Mouse (Mus musculus): ENCODE data around the gene Wipi1. TPM values are rescaled to one million over a fixed set of nuclear protein-coding genes. Genes with fewer than 3 reads are reported as not detected.

Gene Wipi1
- polyA plus RNA-seq, 1 experiment from 2014 or later = 42.0 TPM

DNA sequence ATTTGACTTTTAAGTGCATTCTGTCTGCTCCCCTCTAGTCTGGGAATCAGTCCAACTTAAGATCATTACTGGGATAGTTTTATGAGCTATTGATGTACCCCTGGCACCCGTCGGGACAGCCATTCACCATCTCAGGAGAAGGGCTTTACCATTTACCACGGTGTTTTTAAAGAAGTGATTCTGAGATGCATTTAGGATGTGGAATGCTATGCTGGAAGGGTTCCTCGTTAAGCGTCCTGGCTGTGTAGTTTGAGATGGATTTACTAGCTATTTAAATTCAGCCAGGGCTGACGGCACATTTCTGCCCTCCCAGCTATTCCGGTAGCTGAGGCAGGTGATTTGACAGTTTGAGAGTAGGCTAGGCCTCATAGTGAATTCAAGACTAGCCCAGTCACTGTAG lies 67.3 kb downstream of the Wipi1 start:
- H3K9me3 ChIP-seq (replicated peaks; ENCODE audit: low read length) = no peaks in the 10 kb centered on the region
- H3K9ac ChIP-seq (ENCODE audit: low read depth, low read length) = no peak overlapping the region
- H3K27ac ChIP-seq = no peak overlapping the region; the same call in 1 of the 2 replicates
- ATAC-seq (replicated peaks; ENCODE audit: low FRiP score, low read depth) (no peak), DNase-seq (ENCODE audit: low spot score) (no peak)
- no peaks in the 10 kb centered on the region for H3K36me3 ChIP-seq (ENCODE audit: insufficient read depth, low read length)
- no peak overlapping the region for H3K4me3 ChIP-seq (replicated peaks; ENCODE audit: low read depth, low read length)
- no peaks in the 10 kb centered on the region for H3K27me3 ChIP-seq (ENCODE audit: insufficient read depth, low read length)
- no peak for TF ChIP-seq CTCF (IDR thresholded peaks at IDR 0.05; ENCODE audit: low read depth)
- H3K4me1 ChIP-seq (replicated peaks; ENCODE audit: insufficient read depth, low read length) = peaks cover 9% of the 10 kb centered on the region
- H3K4me2 ChIP-seq (ENCODE audit: low read length) = no peak overlapping the region
- WGBS = 36% methylated on average over 7 of the region's 7 CpGs

GRCm38 (mm10) chr11:109543466-109543865 lies 68.3 kb downstream of the Wipi1 start:
- DNase-seq (ENCODE audit: low spot score) (no peak), ATAC-seq (replicated peaks; ENCODE audit: low FRiP score, low read depth) (no peak)
- no peaks in the 10 kb centered on the region for H3K9me3 ChIP-seq (replicated peaks; ENCODE audit: low read length)
- H3K4me3 ChIP-seq (replicated peaks; ENCODE audit: low read depth, low read length) = no peak overlapping the region
- WGBS = 71% methylated on average over 9 of the region's 9 CpGs
- no peak overlapping the region for H3K9ac ChIP-seq (ENCODE audit: low read depth, low read length)
- no peak overlapping the region for H3K4me2 ChIP-seq (ENCODE audit: low read length)
- no peaks in the 10 kb centered on the region for H3K36me3 ChIP-seq (ENCODE audit: insufficient read depth, low read length)
- no peak overlapping the region for H3K27ac ChIP-seq
- TF ChIP-seq CTCF (IDR thresholded peaks at IDR 0.05; ENCODE audit: low read depth) = no peak
- H3K27me3 ChIP-seq (ENCODE audit: insufficient read depth, low read length) = no peaks in the 10 kb centered on the region
- H3K4me1 ChIP-seq (replicated peaks; ENCODE audit: insufficient read depth, low read length) = peaks cover 9% of the 10 kb centered on the region

GRCm38 (mm10) chr11:109539290-109539689 lies 72.5 kb downstream of the Wipi1 start:
- ATAC-seq (replicated peaks; ENCODE audit: low FRiP score, low read depth) (no peak), DNase-seq (ENCODE audit: low spot score) (no peak)
- Histone ChIP-seq H3K4me1 (replicated peaks; ENCODE audit: insufficient read depth, low read length) (no peaks in the 10 kb centered on the region), H3K4me3 (replicated peaks; ENCODE audit: low read depth, low read length) (no peak overlapping the region), H3K4me2 (ENCODE audit: low read length) (no peak overlapping the region), H3K36me3 (ENCODE audit: insufficient read depth, low read length) (no peaks in the 10 kb centered on the region), H3K9me3 (replicated peaks; ENCODE audit: low read length) (no peaks in the 10 kb centered on the region), H3K27ac (no peak overlapping the region), H3K9ac (ENCODE audit: low read depth, low read length) (no peak overlapping the region), H3K27me3 (ENCODE audit: insufficient read depth, low read length) (no peaks in the 10 kb centered on the region)
- 34% methylated on average over 6 of the region's 6 CpGs for WGBS
- TF ChIP-seq CTCF (IDR thresholded peaks at IDR 0.05; ENCODE audit: low read depth) = no peak

- H3K9ac ChIP-seq (ENCODE audit: low read depth, low read length) = no peak overlapping the region
- no peak overlapping the region for H3K4me3 ChIP-seq (replicated peaks; ENCODE audit: low read depth, low read length)
- ATAC-seq (replicated peaks; ENCODE audit: low FRiP score, low read depth) = no peak
- H3K4me2 ChIP-seq (ENCODE audit: low read length) = no peak overlapping the region
- no peak overlapping the region for H3K27ac ChIP-seq
- H3K9me3 ChIP-seq (replicated peaks; ENCODE audit: low read length) = no peaks in the 10 kb centered on the region
- TF ChIP-seq CTCF (IDR thresholded peaks at IDR 0.05; ENCODE audit: low read depth) = no peak
- H3K36me3 ChIP-seq (ENCODE audit: insufficient read depth, low read length) = no peaks in the 10 kb centered on the region
- no peak for DNase-seq (ENCODE audit: low spot score)
- 32% methylated on average over 5 of the region's 5 CpGs for WGBS
- no peaks in the 10 kb centered on the region for H3K27me3 ChIP-seq (ENCODE audit: insufficient read depth, low read length)
- no peaks in the 10 kb centered on the region for H3K4me1 ChIP-seq (replicated peaks; ENCODE audit: insufficient read depth, low read length)
Measured at GRCm38 (mm10) chr11:109536939-109537338, 74.8 kb downstream of the Wipi1 start.

- Histone ChIP-seq H3K27me3 (ENCODE audit: insufficient read depth, low read length) (no peaks in the 10 kb centered on the region), H3K4me2 (ENCODE audit: low read length) (no peak overlapping the region), H3K4me3 (replicated peaks; ENCODE audit: low read depth, low read length) (no peak overlapping the region), H3K27ac (no peak overlapping the region), H3K36me3 (ENCODE audit: insufficient read depth, low read length) (no peaks in the 10 kb centered on the region), H3K9ac (ENCODE audit: low read depth, low read length) (no peak overlapping the region), H3K4me1 (replicated peaks; ENCODE audit: insufficient read depth, low read length) (no peaks in the 10 kb centered on the region), H3K9me3 (replicated peaks; ENCODE audit: low read length) (no peaks in the 10 kb centered on the region)
- WGBS = 93% methylated on average over 6 of the region's 6 CpGs
- no peak for TF ChIP-seq CTCF (IDR thresholded peaks at IDR 0.05; ENCODE audit: low read depth)
- DNase-seq (ENCODE audit: low spot score) (no peak), ATAC-seq (replicated peaks; ENCODE audit: low FRiP score, low read depth) (no peak)
Measured at GRCm38 (mm10) chr11:109535966-109536365, 75.8 kb downstream of the Wipi1 start.

DNA sequence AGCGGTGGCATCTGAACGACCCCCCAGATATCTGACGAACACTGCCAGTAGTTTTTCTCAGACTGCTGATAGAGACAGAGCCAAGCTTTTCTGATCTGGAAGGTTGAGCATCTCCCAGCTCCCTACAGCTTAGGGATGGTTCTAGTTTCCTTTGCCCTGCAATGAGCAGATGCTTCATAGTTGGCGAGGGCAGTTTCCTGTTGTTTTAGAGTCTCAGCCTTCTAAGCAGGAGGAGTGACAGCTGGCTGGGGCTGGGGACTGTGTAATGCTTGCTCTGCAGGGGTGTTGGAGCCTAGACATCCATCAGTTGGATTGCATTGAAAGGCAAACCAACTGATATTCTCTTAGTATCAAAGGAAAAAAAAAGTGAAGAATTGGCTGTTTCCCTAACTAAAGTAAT lies 81.7 kb downstream of the Wipi1 start:
- ATAC-seq (replicated peaks; ENCODE audit: low FRiP score, low read depth) (no peak), DNase-seq (ENCODE audit: low spot score) (no peak)
- H3K27ac ChIP-seq = no peak overlapping the region
- no peak overlapping the region for H3K4me3 ChIP-seq (replicated peaks; ENCODE audit: low read depth, low read length)
- H3K4me1 ChIP-seq (replicated peaks; ENCODE audit: insufficient read depth, low read length) = no peaks in the 10 kb centered on the region
- TF ChIP-seq CTCF (IDR thresholded peaks at IDR 0.05; ENCODE audit: low read depth) = no peak
- no peak overlapping the region for H3K9ac ChIP-seq (ENCODE audit: low read depth, low read length)
- WGBS = 80% methylated on average over 4 of the region's 4 CpGs
- no peak overlapping the region for H3K4me2 ChIP-seq (ENCODE audit: low read length)
- H3K9me3 ChIP-seq (replicated peaks; ENCODE audit: low read length) = no peaks in the 10 kb centered on the region
- no peaks in the 10 kb centered on the region for H3K36me3 ChIP-seq (ENCODE audit: insufficient read depth, low read length)
- no peaks in the 10 kb centered on the region for H3K27me3 ChIP-seq (ENCODE audit: insufficient read depth, low read length)

DNA sequence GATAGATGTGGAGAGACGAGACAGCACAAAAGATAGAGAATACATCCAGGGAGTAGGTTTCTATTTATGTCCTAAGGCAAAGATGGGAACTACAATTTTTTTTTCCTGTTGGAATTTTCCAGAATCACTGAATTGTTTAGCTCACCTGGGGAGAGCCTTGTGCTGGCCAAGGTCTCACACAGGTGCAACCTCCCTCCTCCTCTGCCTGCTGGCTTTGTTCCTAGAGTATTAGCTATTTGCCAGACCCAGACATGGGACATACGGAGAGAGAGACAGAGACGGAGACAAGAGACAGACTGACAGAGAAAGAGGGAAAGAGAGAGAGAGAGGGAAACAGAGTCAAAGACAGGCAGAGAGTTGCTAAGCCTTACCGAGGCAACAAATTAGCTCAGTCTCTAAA lies 86.2 kb downstream of the Wipi1 start:
- no peaks in the 10 kb centered on the region for H3K27me3 ChIP-seq (ENCODE audit: insufficient read depth, low read length)
- no peak for DNase-seq (ENCODE audit: low spot score)
- H3K4me2 ChIP-seq (ENCODE audit: low read length) = no peak overlapping the region
- H3K4me1 ChIP-seq (replicated peaks; ENCODE audit: insufficient read depth, low read length) = no peaks in the 10 kb centered on the region
- TF ChIP-seq CTCF (IDR thresholded peaks at IDR 0.05; ENCODE audit: low read depth) = no peak
- ATAC-seq (replicated peaks; ENCODE audit: low FRiP score, low read depth) = no peak
- H3K4me3 ChIP-seq (replicated peaks; ENCODE audit: low read depth, low read length) = no peak overlapping the region
- 92% methylated on average over 4 of the region's 4 CpGs for WGBS
- no peaks in the 10 kb centered on the region for H3K9me3 ChIP-seq (replicated peaks; ENCODE audit: low read length)
- H3K36me3 ChIP-seq (ENCODE audit: insufficient read depth, low read length) = no peaks in the 10 kb centered on the region
- no peak overlapping the region for H3K9ac ChIP-seq (ENCODE audit: low read depth, low read length)
- H3K27ac ChIP-seq = no peak overlapping the region
